Mouse (Mus musculus) testis, adult 2 months (tissue): Measurements from ENCODE around the gene Casc1.

ENCODE experiments used
- CTCF ChIP-seq: fragments of 200-500 bp; IDR thresholded peaks from 2 replicates; pipeline ENCODE4 v1.5.1; 2012; ENCODE audit warnings: low read depth, mild to moderate bottlenecking, inconsistent platforms, low read length, moderate library complexity; ENCODE audit not compliant: control insufficient read depth, insufficient read depth, insufficient replicate concordance
- POLR2A ChIP-seq: fragments of 200-500 bp; IDR thresholded peaks from 2 replicates; pipeline ENCODE4 v1.6.1; 2012; ENCODE audit warnings: low read depth, mild to moderate bottlenecking, inconsistent platforms, low read length, moderate library complexity; ENCODE audit not compliant: control insufficient read depth

- TF ChIP-seq CTCF = no peak
- TF ChIP-seq POLR2A = no peak
Measured at GRCm38 (mm10) chr6:145237148-145237547, 26.3 kb upstream of the Casc1 start.
